Mouse (Mus musculus) midbrain, embryonic 13.5 days (tissue): ENCODE measurements around the gene Pex1. TPM values are rescaled to one million over a fixed set of nuclear protein-coding genes. Genes with fewer than 3 reads are reported as not detected.
"Not testable (repeated sequence)": the region's sequence is repeated elsewhere in the genome, so short reads cannot be mapped to it uniquely, and the experiment has no call there.

ENCODE experiments used
- ATAC-seq: fragments of 200-750 bp; cut with Nextera tagmentation; 2 replicates; pipeline ENCODE4 v1.8.0; 2017; ENCODE audit warnings: mild to moderate bottlenecking, moderate TSS enrichment, moderate library complexity
- H3K27ac ChIP-seq: fragments of 300-500 bp; sonication (generic); 2 replicates; pipeline ENCODE4 v1.5.1; 2015; ENCODE audit warnings: inconsistent platforms, mild to moderate bottlenecking, moderate library complexity
- H3K27me3 ChIP-seq: fragments of 300-500 bp; sonication (generic); 2 replicates; pipeline ENCODE4 v1.6.1; 2015; ENCODE audit warnings: mild to moderate bottlenecking, inconsistent platforms
- H3K36me3 ChIP-seq: fragments of 300-500 bp; sonication (generic); 2 replicates; pipeline ENCODE4 v1.6.1; 2015; ENCODE audit warnings: mild to moderate bottlenecking, inconsistent platforms
- H3K4me1 ChIP-seq: fragments of 300-500 bp; sonication (generic); replicated peaks from 2 replicates; pipeline ENCODE4 v1.6.1; 2015; ENCODE audit warnings: inconsistent platforms
- H3K4me2 ChIP-seq: fragments of 300-500 bp; sonication (generic); replicated peaks from 2 replicates; pipeline ENCODE4 v1.6.1; 2015; ENCODE audit warnings: moderate library complexity, mild to moderate bottlenecking, inconsistent platforms
- H3K4me3 ChIP-seq: fragments of 300-500 bp; sonication (generic); replicated peaks from 2 replicates; pipeline ENCODE4 v1.5.1; 2015; ENCODE audit warnings: mild to moderate bottlenecking, inconsistent platforms
- H3K9ac ChIP-seq: fragments of 300-500 bp; sonication (generic); replicated peaks from 2 replicates; pipeline ENCODE4 v1.6.1; 2015; ENCODE audit warnings: mild to moderate bottlenecking, inconsistent platforms
- H3K9me3 ChIP-seq: fragments of 300-500 bp; sonication (generic); 2 replicates; pipeline ENCODE4 v1.6.1; 2016; ENCODE audit warnings: mild to moderate bottlenecking, inconsistent platforms
- WGBS: fragments of 180-500 bp; shearing (Covaris S2); methylation state at CpG from one replicate; pipeline ENCODE4 v1.1.7; 2015; 5-methylcytosine and 5-hydroxymethylcytosine counted together
- polyA plus RNA-seq: library from polyadenylated mRNA; unstranded; fragments of >200 nt; fragmentation: Nextera tagmentation; extraction: Ambion mirVana; gene quantifications from 2 replicates; pipeline ENCODE4 v1.2.1, GENCODE M21; 2015

Pex1 gene
- polyA plus RNA-seq, 1 experiment from 2014 or later = 23.7 TPM

GRCm38 (mm10) chr5:3646539-3646938 lies 50.7 kb downstream of the Pex1 start:
- Histone ChIP-seq H3K4me1 (peaks cover 16% of the 10 kb centered on the region), H3K9me3 (no peaks in the 10 kb centered on the region), H3K9ac (peak overlapping the region; percentile 89), H3K27me3 (no peaks in the 10 kb centered on the region), H3K4me3 (peak overlapping the region; percentile 95), H3K27ac (no peak overlapping the region), H3K4me2 (peak overlapping the region; percentile 61), H3K36me3 (peaks cover 27% of the 10 kb centered on the region)
- ATAC-seq = no peak
- 19% methylated on average over 6 of the region's 6 CpGs for WGBS

- peak overlapping the region; percentile 61 for H3K4me2 ChIP-seq
- H3K4me1 ChIP-seq = peaks cover 16% of the 10 kb centered on the region
- H3K9me3 ChIP-seq = no peaks in the 10 kb centered on the region
- peaks cover 21% of the 10 kb centered on the region for H3K36me3 ChIP-seq
- peak; percentile 92 for ATAC-seq
- H3K9ac ChIP-seq = peak overlapping the region; percentile 89
- H3K27ac ChIP-seq = peak overlapping the region; percentile 90
- peak overlapping the region; percentile 95 for H3K4me3 ChIP-seq
- 0% methylated on average over 49 of the region's 60 CpGs for WGBS
- H3K27me3 ChIP-seq = no peaks in the 10 kb centered on the region
These were observed 51.3 kb downstream of the Pex1 start for GRCm38 (mm10) chr5:3646991-3647707.

GRCm38 (mm10) chr5:3647708-3648121 lies 51.8 kb downstream of the Pex1 start:
- whole genome bisulfite sequencing = 1% methylated on average over 27 of the region's 46 CpGs
- Histone ChIP-seq H3K4me3 (peak overlapping the region; percentile 95), H3K4me2 (peak overlapping the region; percentile 61), H3K4me1 (peaks cover 16% of the 10 kb centered on the region), H3K27me3 (no peaks in the 10 kb centered on the region), H3K36me3 (peaks cover 19% of the 10 kb centered on the region), H3K9ac (peak overlapping the region; percentile 89), H3K9me3 (no peaks in the 10 kb centered on the region), H3K27ac (peak overlapping the region; percentile 90)
- ATAC-seq = peak; percentile 98

GRCm38 (mm10) chr5:3648206-3648848 lies 52.5 kb downstream of the Pex1 start:
- Histone ChIP-seq H3K9ac (no peak overlapping the region), H3K9me3 (no peaks in the 10 kb centered on the region), H3K4me3 (no peak overlapping the region), H3K4me1 (peaks cover 16% of the 10 kb centered on the region), H3K4me2 (peak overlapping the region; percentile 61), H3K36me3 (peaks cover 16% of the 10 kb centered on the region), H3K27ac (no peak overlapping the region), H3K27me3 (no peaks in the 10 kb centered on the region)
- ATAC-seq = peak; percentile 55
- 57% methylated on average over 4 of the region's 4 CpGs for WGBS

GRCm38 (mm10) chr5:3648849-3649210 lies 53.0 kb downstream of the Pex1 start:
- Histone ChIP-seq H3K27me3 (no peaks in the 10 kb centered on the region), H3K27ac (no peak overlapping the region), H3K9me3 (no peaks in the 10 kb centered on the region), H3K4me3 (no peak overlapping the region), H3K4me1 (peaks cover 16% of the 10 kb centered on the region), H3K9ac (no peak overlapping the region), H3K4me2 (no peak overlapping the region), H3K36me3 (peaks cover 14% of the 10 kb centered on the region)
- WGBS = 76% methylated on average over 4 of the region's 4 CpGs
- ATAC-seq = no peak

- H3K9me3 ChIP-seq = no peaks in the 10 kb centered on the region
- no peak within 1 kb of the TSS for H3K9ac ChIP-seq
- no peaks in the 10 kb centered on the region for H3K27me3 ChIP-seq
- WGBS = 72% methylated on average over 6 of the region's 6 CpGs
- no peak for ATAC-seq
- peaks cover 4% of the 10 kb centered on the region for H3K4me1 ChIP-seq
- no peak within 1 kb of the TSS for H3K4me3 ChIP-seq
- no peak within 1 kb of the TSS for H3K4me2 ChIP-seq
- H3K36me3 ChIP-seq = no peaks in the 10 kb centered on the region
- H3K27ac ChIP-seq = no peak within 1 kb of the TSS
These were observed 55.0 kb downstream of the Pex1 start, which contains the start of gene Tmbim7 for GRCm38 (mm10) chr5:3650881-3651280. TSS of gene Tmbim7 (plus strand) at chr5:3651181.

- Histone ChIP-seq H3K27ac (no peak overlapping the region), H3K4me3 (no peak overlapping the region), H3K9me3 (no peaks in the 10 kb centered on the region), H3K4me2 (no peak overlapping the region), H3K36me3 (no peaks in the 10 kb centered on the region), H3K27me3 (no peaks in the 10 kb centered on the region), H3K9ac (no peak overlapping the region), H3K4me1 (peaks cover 2% of the 10 kb centered on the region)
- ATAC-seq = no peak
- WGBS = 91% methylated on average over 5 of the region's 5 CpGs
These were observed 55.8 kb downstream of the Pex1 start for GRCm38 (mm10) chr5:3651621-3652020.

GRCm38 (mm10) chr5:3652903-3653575 lies 57.2 kb downstream of the Pex1 start:
- not testable (repeated sequence) for H3K36me3 ChIP-seq, ATAC-seq, H3K4me1 ChIP-seq, H3K4me2 ChIP-seq, H3K4me3 ChIP-seq, H3K27ac ChIP-seq, H3K27me3 ChIP-seq, H3K9me3 ChIP-seq, H3K9ac ChIP-seq
- 96% methylated on average over 18 of the region's 25 CpGs for WGBS

GRCm38 (mm10) chr5:3653801-3654200 lies 57.9 kb downstream of the Pex1 start:
- Histone ChIP-seq H3K9ac (no peak overlapping the region), H3K9me3 (0 out of 2 replicates have a peak, but pooled peaks cover under 1% of the 10 kb centered on the region), H3K4me1 (no peaks in the 10 kb centered on the region), H3K36me3 (no peaks in the 10 kb centered on the region), H3K27me3 (no peaks in the 10 kb centered on the region), H3K4me2 (no peak overlapping the region), H3K27ac (no peak overlapping the region), H3K4me3 (no peak overlapping the region)
- no peak for ATAC-seq
- WGBS = 92% methylated on average over 4 of the region's 4 CpGs

- no peak within 1 kb of the TSS for H3K4me2 ChIP-seq
- no peaks in the 10 kb centered on the region for H3K36me3 ChIP-seq
- WGBS = 77% methylated on average over 5 of the region's 5 CpGs
- H3K9me3 ChIP-seq = 0 out of 2 replicates have a peak, but pooled peaks cover 2% of the 10 kb centered on the region
- H3K27me3 ChIP-seq = no peaks in the 10 kb centered on the region
- H3K4me3 ChIP-seq = no peak within 1 kb of the TSS
- H3K9ac ChIP-seq = no peak within 1 kb of the TSS
- H3K4me1 ChIP-seq = no peaks in the 10 kb centered on the region
- no peak within 1 kb of the TSS for H3K27ac ChIP-seq
- no peak for ATAC-seq
These were observed 61.2 kb downstream of the Pex1 start, which contains the start of gene Gatad1 for GRCm38 (mm10) chr5:3657085-3657484. TSS of gene Gatad1 (minus strand) at chr5:3657185.

GRCm38 (mm10) chr5:3665225-3665624 lies 69.4 kb downstream of the Pex1 start:
- Histone ChIP-seq H3K27ac (no peak overlapping the region), H3K9me3 (no peaks in the 10 kb centered on the region), H3K4me1 (no peaks in the 10 kb centered on the region), H3K27me3 (no peaks in the 10 kb centered on the region), H3K36me3 (no peaks in the 10 kb centered on the region), H3K4me3 (no peak overlapping the region), H3K4me2 (no peak overlapping the region), H3K9ac (no peak overlapping the region)
- ATAC-seq = no peak
- 94% methylated on average over 2 of the region's 2 CpGs for WGBS

GRCm38 (mm10) chr5:3666585-3666984 lies 70.7 kb downstream of the Pex1 start:
- no peaks in the 10 kb centered on the region for H3K36me3 ChIP-seq
- H3K4me1 ChIP-seq = no peaks in the 10 kb centered on the region
- no peak overlapping the region for H3K27ac ChIP-seq
- no peaks in the 10 kb centered on the region for H3K27me3 ChIP-seq
- H3K4me3 ChIP-seq = no peak overlapping the region
- H3K9me3 ChIP-seq = no peaks in the 10 kb centered on the region
- no peak for ATAC-seq
- H3K9ac ChIP-seq = no peak overlapping the region
- 88% methylated on average over 12 of the region's 12 CpGs for WGBS
- no peak overlapping the region for H3K4me2 ChIP-seq
